ENCODE assay signal across 11 mouse cellular contexts in genomic region chr9:43093803-43094202, GRCm38 (mm10). TPM values are rescaled to one million over a fixed set of nuclear protein-coding genes. Genes with fewer than 3 reads are reported as not detected.
DNase-seq lines count a peak whose midpoint lies in the region; ATAC-seq and TF ChIP-seq lines count a peak whose summit lies in the region.
"Had no signal": no experiment of that assay in that cellular context is flagged by ENCODE, and none has a peak within 500 bp of the region (broad histone marks: within the 10 kb centered on the region; RNA-seq: fewer than 3 reads in every experiment).

No protein-coding gene starts in this region.

- H3K4me1 ChIP-seq in lung, embryonic 14.5 days (ENCODE audit: insufficient read depth), result no peaks in the 10 kb centered on the region
- peaks cover 24% of the 10 kb centered on the region for H3K4me1 ChIP-seq in heart, postnatal 0 days (ENCODE audit: control insufficient read depth, insufficient read depth)
- H3K4me1 ChIP-seq: midbrain, embryonic 12.5 days had no signal

- TF ChIP-seq CTCF in lung, embryonic 14.5 days (IDR thresholded peaks at IDR 0.05; ENCODE audit: low read depth), result no peak
- TF ChIP-seq CTCF in heart, postnatal 0 days (IDR thresholded peaks at IDR 0.05; ENCODE audit: low read depth), result no peak

- no peak for ATAC-seq in lung, embryonic 14.5 days (ENCODE audit: insufficient read depth)
- no peak for ATAC-seq in heart, postnatal 0 days (ENCODE audit: insufficient read depth, low read depth)

- no peak overlapping the region for H3K27ac ChIP-seq in lung, embryonic 14.5 days (ENCODE audit: low read depth)
- no peak overlapping the region for H3K27ac ChIP-seq in heart, postnatal 0 days (ENCODE audit: low read depth)
- H3K27ac ChIP-seq: liver, embryonic 13.5 days; midbrain, embryonic 12.5 days had no signal

- no peaks in the 10 kb centered on the region for H3K9me3 ChIP-seq in lung, embryonic 14.5 days (ENCODE audit: low read depth, low read length)
- no peaks in the 10 kb centered on the region for H3K9me3 ChIP-seq in heart, postnatal 0 days (replicated peaks; ENCODE audit: control insufficient read depth, low read length)
- H3K9me3 ChIP-seq: liver, embryonic 13.5 days; midbrain, embryonic 12.5 days had no signal

- peak; percentile 54 for DNase-seq in heart, adult 8-10 months (ENCODE audit: low spot score)
- DNase-seq in heart, postnatal 36 days, result no peak
- DNase-seq in lung, embryonic 14.5 days, result peak; percentile 75
- DNase-seq in lung, postnatal 4 days, result no peak
- peak; percentile 47 for DNase-seq in cerebellum, adult 8-10 months
- DNase-seq in heart, postnatal 0 days (ENCODE audit: low spot score), result peak; percentile 26
- no peak for DNase-seq in thymus, postnatal 14 days
- DNase-seq: liver, embryonic 13.5 days; thymus, adult 2 months had no signal

- no peak overlapping the region for H3K4me3 ChIP-seq in lung, embryonic 14.5 days (ENCODE audit: low read depth, low read length)
- no peak overlapping the region for H3K4me3 ChIP-seq in heart, postnatal 0 days (ENCODE audit: low read depth, low read length)
- H3K4me3 ChIP-seq: liver, embryonic 13.5 days; midbrain, embryonic 12.5 days had no signal

- H3K4me2 ChIP-seq in lung, embryonic 14.5 days, result no peak overlapping the region
- no peak overlapping the region for H3K4me2 ChIP-seq in heart, postnatal 0 days (ENCODE audit: low read depth, low read length)
- H3K4me2 ChIP-seq: liver, embryonic 13.5 days; midbrain, embryonic 12.5 days had no signal

- TF ChIP-seq EP300 in heart, postnatal 0 days (IDR thresholded peaks at IDR 0.05; ENCODE audit: low read depth), result no peak

- 45% methylated on average over 3 of the region's 3 CpGs for WGBS in lung, embryonic 14.5 days
- WGBS in heart, postnatal 0 days, result 34% methylated on average over 3 of the region's 3 CpGs

- no peak overlapping the region for H3K9ac ChIP-seq in lung, embryonic 14.5 days
- no peak overlapping the region for H3K9ac ChIP-seq in heart, postnatal 0 days (replicated peaks; ENCODE audit: low read depth, low read length)
- H3K9ac ChIP-seq: liver, embryonic 13.5 days; midbrain, embryonic 12.5 days had no signal

- H3K36me3 ChIP-seq in lung, embryonic 14.5 days (ENCODE audit: insufficient read depth), result no peaks in the 10 kb centered on the region
- H3K36me3 ChIP-seq in heart, postnatal 0 days (replicated peaks; ENCODE audit: control insufficient read depth, insufficient read depth, low read length), result no peaks in the 10 kb centered on the region
- H3K36me3 ChIP-seq: liver, embryonic 13.5 days; midbrain, embryonic 12.5 days had no signal

- intact Hi-C loops in heart, postnatal 36 days (cut with DNase I), result no loop called here

- H3K27me3 ChIP-seq in lung, embryonic 14.5 days (ENCODE audit: insufficient read depth, low read length), result no peaks in the 10 kb centered on the region
- H3K27me3 ChIP-seq in heart, postnatal 0 days (ENCODE audit: control insufficient read depth, insufficient read depth, low read length), result no peaks in the 10 kb centered on the region
- H3K27me3 ChIP-seq: midbrain, embryonic 12.5 days had no signal

RNA-seq across cellular contexts. Expression of gene Arhgef12, which starts 13.2 kb away (rescaled TPM):
- 100 to 1,000 TPM; 132 to 160 (median 141) TPM for total RNA-seq in heart, adult 8-10 months (2022)
- 100 to 1,000 TPM; 154 to 160 TPM for total RNA-seq in heart, postnatal 36 days (2021)
- 19.1 and 24.7 TPM in 2 replicates for polyA plus RNA-seq in lung, embryonic 14.5 days (2014; fragmentation: Nextera tagmentation; extraction: Ambion mirVana)
- total RNA-seq in heart, postnatal 0 days (2014; rRNA removed; ENCODE audit: low replicate concordance), result 57.3 and 63.5 TPM in 2 replicates
- 9.3 and 10.3 TPM in 2 replicates for polyA plus RNA-seq in heart, postnatal 0 days (2015; fragmentation: Nextera tagmentation; extraction: Ambion mirVana)

RNA-seq across cellular contexts. Expression of gene Tmem136, which starts 22.6 kb away (rescaled TPM):
- total RNA-seq in heart, adult 8-10 months (2022), result 1 to 10 TPM; 3.9 to 7.5 (median 6.6) TPM
- total RNA-seq in heart, postnatal 36 days (2021), result 1 to 10 TPM; 6.1 to 9.1 TPM
- 5.3 and 5.9 TPM in 2 replicates for polyA plus RNA-seq in lung, embryonic 14.5 days (2014; fragmentation: Nextera tagmentation; extraction: Ambion mirVana)
- 5.5 and 7.5 TPM in 2 replicates for total RNA-seq in heart, postnatal 0 days (2014; rRNA removed; ENCODE audit: low replicate concordance)
- 8.0 and 8.1 TPM in 2 replicates for polyA plus RNA-seq in heart, postnatal 0 days (2015; fragmentation: Nextera tagmentation; extraction: Ambion mirVana)
- total RNA-seq: neutrophil, adult 5-6 weeks had no signal

Comparison
In these comparisons a context has a peak if more than half of its experiments do, and no peak if none do; other contexts are left out.
1. DNase-seq: peak in heart, adult 8-10 months (single experiment), lung, embryonic 14.5 days (single experiment), cerebellum, adult 8-10 months (single experiment) and heart, postnatal 0 days (single experiment); none in heart, postnatal 36 days (0 of 2), lung, postnatal 4 days (0 of 2) and thymus, postnatal 14 days (single experiment).